Mouse (Mus musculus) layer of hippocampus, adult 9-10 months (tissue): ENCODE data around the gene Cd72.

ENCODE experiments used
- DNase-seq: peaks from one replicate; pipeline ENCODE4 v3.0.0; 2022; ENCODE audit warnings: low spot score

The Cd72 gene

DNA sequence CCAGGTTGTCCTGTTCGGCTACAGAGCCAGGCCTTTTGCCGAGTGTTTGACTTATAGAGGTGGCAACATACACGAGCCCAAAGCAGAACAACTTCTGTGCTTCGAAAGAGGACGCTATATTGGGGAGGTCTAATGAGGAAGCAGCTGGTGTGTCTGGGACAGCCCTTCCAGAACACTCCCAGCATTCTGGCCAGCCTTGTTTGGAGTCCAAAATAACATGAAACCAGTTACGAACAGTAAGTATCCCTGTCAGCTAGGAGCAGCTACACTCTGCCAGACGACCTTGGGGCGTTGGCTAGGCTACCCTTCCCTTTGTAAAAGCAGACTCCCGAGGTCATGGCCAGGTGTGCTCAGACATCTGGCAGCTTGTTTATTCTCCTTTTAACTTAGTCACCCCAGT is 52.2 kb downstream of the Cd72 start:
- no peak for DNase-seq

DNA sequence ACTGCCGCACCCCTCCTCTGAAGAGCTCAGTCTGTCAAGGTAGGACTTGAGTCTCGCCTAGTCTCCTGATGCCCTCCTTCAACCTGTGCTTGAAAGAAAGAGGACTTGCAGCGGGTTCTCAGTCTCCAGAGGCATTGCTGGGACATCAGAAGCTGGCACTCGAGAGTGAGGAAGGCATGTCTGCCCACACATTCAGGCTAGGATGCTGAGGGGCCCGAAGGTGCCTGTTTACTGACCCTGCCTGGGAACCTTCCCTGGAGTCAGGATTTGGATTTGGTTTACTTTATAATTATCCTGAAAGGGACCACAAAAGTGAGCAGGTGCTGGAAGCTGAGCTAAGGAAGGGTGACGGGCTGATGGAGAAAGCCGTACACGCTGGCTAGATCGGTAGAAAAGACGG is 52.9 kb downstream of the Cd72 start:
- DNase-seq, result no peak

DNA sequence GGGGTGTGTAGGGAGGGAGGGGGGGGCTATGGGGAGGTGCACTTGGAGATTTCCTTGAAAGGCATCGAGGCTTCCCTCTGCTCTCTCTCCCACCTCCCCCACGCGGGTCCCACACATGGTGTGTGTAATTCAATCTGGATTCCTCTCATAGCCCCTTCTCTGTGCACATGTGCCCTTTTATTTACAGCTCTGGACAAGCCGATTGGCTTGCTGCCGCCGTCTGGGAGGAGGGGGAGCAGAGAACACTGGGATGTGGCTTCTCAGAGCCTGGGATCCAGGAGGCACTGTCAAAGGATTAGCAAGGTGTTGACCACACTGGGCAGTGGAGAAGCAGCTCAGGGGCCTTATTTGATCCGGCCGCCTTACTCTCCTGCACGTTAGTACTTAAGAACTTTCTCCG is 53.5 kb downstream of the Cd72 start:
- DNase-seq, result no peak

DNA sequence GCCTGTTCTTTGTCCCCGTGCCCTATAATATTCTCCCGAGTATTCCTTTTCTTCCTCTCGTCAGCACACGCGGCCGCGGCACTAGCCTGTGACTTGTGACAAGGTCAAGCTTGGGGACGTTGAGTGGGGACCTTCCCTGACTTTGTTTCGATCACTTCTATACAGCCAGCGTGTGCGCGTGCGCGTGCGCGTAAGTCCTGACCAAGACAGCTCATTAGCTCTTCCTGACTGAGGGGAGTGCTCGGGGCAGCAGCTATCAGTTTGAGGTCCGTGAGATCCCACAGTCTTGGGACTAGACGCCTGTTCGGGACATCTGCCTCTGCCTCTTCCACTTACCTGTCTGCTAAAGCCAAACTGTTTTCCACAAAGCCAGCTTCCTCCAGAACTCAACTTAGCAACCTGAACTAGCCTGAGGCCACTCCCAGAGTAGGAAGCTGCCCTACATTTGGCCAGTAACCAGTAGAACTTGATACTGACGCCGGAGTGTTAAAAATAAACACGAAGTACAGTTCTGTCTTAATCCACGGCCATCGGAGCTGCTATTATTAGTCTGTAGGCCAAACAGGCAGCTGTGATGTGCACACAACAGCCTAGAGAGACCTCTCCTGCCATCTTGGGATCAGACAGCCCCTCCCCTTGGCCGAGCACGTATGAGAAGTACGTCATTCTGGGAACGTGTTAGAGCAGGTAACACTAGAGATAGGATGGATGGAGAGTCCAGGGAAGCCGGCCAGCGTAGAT is 54.9 kb downstream of the Cd72 start:
- DNase-seq, result no peak

DNA sequence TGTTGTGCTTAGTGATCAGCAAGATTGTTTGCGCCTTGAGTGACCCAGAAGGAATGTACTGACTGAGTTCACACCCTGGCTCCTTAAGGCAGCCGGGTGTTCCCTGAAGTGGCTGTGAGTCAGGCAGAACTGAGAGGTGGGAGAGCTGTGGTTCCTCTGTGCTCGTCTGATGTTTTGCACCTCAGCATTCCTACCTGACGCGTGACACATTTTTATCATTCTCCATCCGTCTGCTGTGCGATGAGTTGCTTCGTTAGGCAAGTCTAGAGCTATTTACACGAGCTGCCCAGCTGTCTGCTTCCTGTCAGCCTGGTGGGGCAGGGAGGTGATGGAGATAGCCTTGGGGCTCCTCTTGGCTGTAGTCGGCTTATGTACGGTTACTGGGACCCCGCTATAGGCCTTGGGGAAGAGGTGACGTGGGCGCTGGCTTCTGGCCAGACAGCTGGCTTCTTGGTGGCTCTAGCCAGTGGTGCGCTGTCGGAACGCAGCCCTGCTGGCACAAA is 55.5 kb downstream of the Cd72 start:
- DNase-seq, result no peak

DNA sequence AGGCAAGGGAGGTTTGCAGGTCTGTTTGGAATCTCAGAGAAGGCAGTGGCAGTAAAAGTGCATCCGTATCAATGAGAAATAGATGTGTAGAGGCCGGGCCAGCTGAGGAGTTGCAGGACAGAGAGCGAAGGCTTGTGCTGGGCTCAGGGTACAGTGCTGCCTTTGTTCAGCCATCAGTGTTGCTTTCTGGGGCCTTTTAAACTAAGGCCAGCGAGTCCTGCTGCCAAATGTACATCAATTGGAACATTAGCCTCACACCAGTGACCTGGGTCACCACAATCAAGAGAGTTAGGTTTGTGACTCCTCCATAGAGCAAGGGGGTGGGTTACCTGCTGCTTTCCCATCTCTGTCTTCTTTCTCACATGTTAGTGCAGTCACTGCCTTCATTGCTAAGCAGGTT is 56.4 kb downstream of the Cd72 start:
- no peak for DNase-seq
